Mouse (Mus musculus): ENCODE data around the gene Rnf220. TPM values are rescaled to one million over a fixed set of nuclear protein-coding genes. Genes with fewer than 3 reads are reported as not detected.

Rnf220 gene
- 32.4 and 35.4 TPM in 2 replicates for polyA plus RNA-seq (2014; fragmentation: Nextera tagmentation; extraction: Ambion mirVana)

GRCm38 (mm10) chr4:117496482-117497165, at the start of gene Rnf220:
TSS of gene Rnf220 (minus strand) at chr4:117497052.
- Histone ChIP-seq H3K9me3 (replicated peaks; ENCODE audit: control insufficient read depth, low read length) (no peaks in the 10 kb centered on the region; the same call in 1 of the 2 replicates), H3K36me3 (ENCODE audit: control insufficient read depth, insufficient read depth, low read length) (no peaks in the 10 kb centered on the region), H3K27ac (ENCODE audit: low read depth, low read length) (no peak within 1 kb of the TSS), H3K4me3 (ENCODE audit: low read depth, low read length) (peak within 1 kb of the TSS; percentile 57), H3K4me1 (ENCODE audit: control insufficient read depth, insufficient read depth, low read length) (peaks cover 16% of the 10 kb centered on the region), H3K9ac (ENCODE audit: low read depth, low read length) (peak within 1 kb of the TSS; percentile 46; the same call in 1 of the 2 replicates), H3K4me2 (peak within 1 kb of the TSS; percentile 98), H3K27me3 (ENCODE audit: control insufficient read depth, insufficient read depth, low read length) (peaks cover 37% of the 10 kb centered on the region)
- peak; percentile 76 for ATAC-seq (replicated peaks; ENCODE audit: insufficient number of reproducible peaks, low FRiP score, low TSS enrichment)
- 1% methylated on average over 42 of the region's 42 CpGs for WGBS (ENCODE audit: insufficient replicate concordance)

- Histone ChIP-seq H3K27ac (ENCODE audit: low read depth, low read length) (no peak overlapping the region), H3K4me1 (ENCODE audit: control insufficient read depth, insufficient read depth, low read length) (peaks cover 10% of the 10 kb centered on the region), H3K36me3 (ENCODE audit: control insufficient read depth, insufficient read depth, low read length) (no peaks in the 10 kb centered on the region), H3K4me2 (no peak overlapping the region), H3K9ac (ENCODE audit: low read depth, low read length) (no peak overlapping the region), H3K9me3 (replicated peaks; ENCODE audit: control insufficient read depth, low read length) (no peaks in the 10 kb centered on the region), H3K4me3 (ENCODE audit: low read depth, low read length) (no peak overlapping the region), H3K27me3 (ENCODE audit: control insufficient read depth, insufficient read depth, low read length) (no peaks in the 10 kb centered on the region)
- WGBS (ENCODE audit: insufficient replicate concordance) = 75% methylated on average over 6 of the region's 6 CpGs
- no peak for ATAC-seq (replicated peaks; ENCODE audit: insufficient number of reproducible peaks, low FRiP score, low TSS enrichment)
These were observed 49.8 kb upstream of the Rnf220 start for GRCm38 (mm10) chr4:117546616-117547015.

GRCm38 (mm10) chr4:117545448-117545847, 48.6 kb upstream of the Rnf220 start:
- Histone ChIP-seq H3K9ac (ENCODE audit: low read depth, low read length) (no peak overlapping the region), H3K4me2 (no peak overlapping the region), H3K36me3 (ENCODE audit: control insufficient read depth, insufficient read depth, low read length) (no peaks in the 10 kb centered on the region), H3K4me1 (ENCODE audit: control insufficient read depth, insufficient read depth, low read length) (no peaks in the 10 kb centered on the region), H3K27me3 (ENCODE audit: control insufficient read depth, insufficient read depth, low read length) (no peaks in the 10 kb centered on the region), H3K9me3 (replicated peaks; ENCODE audit: control insufficient read depth, low read length) (no peaks in the 10 kb centered on the region), H3K4me3 (ENCODE audit: low read depth, low read length) (no peak overlapping the region), H3K27ac (ENCODE audit: low read depth, low read length) (no peak overlapping the region)
- ATAC-seq (replicated peaks; ENCODE audit: insufficient number of reproducible peaks, low FRiP score, low TSS enrichment) = no peak
- WGBS (ENCODE audit: insufficient replicate concordance) = 82% methylated on average over 3 of the region's 3 CpGs

GRCm38 (mm10) chr4:117540571-117540970, 43.7 kb upstream of the Rnf220 start:
- no peak for ATAC-seq (replicated peaks; ENCODE audit: insufficient number of reproducible peaks, low FRiP score, low TSS enrichment)
- Histone ChIP-seq H3K27ac (ENCODE audit: low read depth, low read length) (no peak overlapping the region), H3K27me3 (ENCODE audit: control insufficient read depth, insufficient read depth, low read length) (no peaks in the 10 kb centered on the region), H3K9me3 (replicated peaks; ENCODE audit: control insufficient read depth, low read length) (no peaks in the 10 kb centered on the region), H3K4me2 (no peak overlapping the region), H3K4me3 (ENCODE audit: low read depth, low read length) (no peak overlapping the region), H3K36me3 (ENCODE audit: control insufficient read depth, insufficient read depth, low read length) (no peaks in the 10 kb centered on the region), H3K4me1 (ENCODE audit: control insufficient read depth, insufficient read depth, low read length) (no peaks in the 10 kb centered on the region), H3K9ac (ENCODE audit: low read depth, low read length) (no peak overlapping the region)
- WGBS (ENCODE audit: insufficient replicate concordance) = 76% methylated on average over 5 of the region's 5 CpGs

- 75% methylated on average over 8 of the region's 8 CpGs for WGBS (ENCODE audit: insufficient replicate concordance)
- H3K27me3 ChIP-seq (ENCODE audit: control insufficient read depth, insufficient read depth, low read length) = no peaks in the 10 kb centered on the region
- no peak overlapping the region for H3K27ac ChIP-seq (ENCODE audit: low read depth, low read length)
- H3K36me3 ChIP-seq (ENCODE audit: control insufficient read depth, insufficient read depth, low read length) = no peaks in the 10 kb centered on the region
- no peak for ATAC-seq (replicated peaks; ENCODE audit: insufficient number of reproducible peaks, low FRiP score, low TSS enrichment)
- no peak overlapping the region for H3K4me2 ChIP-seq
- no peaks in the 10 kb centered on the region for H3K9me3 ChIP-seq (replicated peaks; ENCODE audit: control insufficient read depth, low read length)
- no peak overlapping the region for H3K4me3 ChIP-seq (ENCODE audit: low read depth, low read length)
- no peak overlapping the region for H3K9ac ChIP-seq (ENCODE audit: low read depth, low read length)
- H3K4me1 ChIP-seq (ENCODE audit: control insufficient read depth, insufficient read depth, low read length) = no peaks in the 10 kb centered on the region
These were observed 42.6 kb upstream of the Rnf220 start for GRCm38 (mm10) chr4:117539329-117539980.

GRCm38 (mm10) chr4:117537002-117537401, 40.1 kb upstream of the Rnf220 start:
- ATAC-seq (replicated peaks; ENCODE audit: insufficient number of reproducible peaks, low FRiP score, low TSS enrichment) = no peak
- no peak overlapping the region for H3K9ac ChIP-seq (ENCODE audit: low read depth, low read length)
- H3K4me3 ChIP-seq (ENCODE audit: low read depth, low read length) = no peak overlapping the region
- H3K4me2 ChIP-seq = no peak overlapping the region
- H3K4me1 ChIP-seq (ENCODE audit: control insufficient read depth, insufficient read depth, low read length) = no peaks in the 10 kb centered on the region
- H3K9me3 ChIP-seq (replicated peaks; ENCODE audit: control insufficient read depth, low read length) = no peaks in the 10 kb centered on the region
- H3K27ac ChIP-seq (ENCODE audit: low read depth, low read length) = no peak overlapping the region
- WGBS (ENCODE audit: insufficient replicate concordance) = 78% methylated on average over 7 of the region's 7 CpGs
- H3K27me3 ChIP-seq (ENCODE audit: control insufficient read depth, insufficient read depth, low read length) = no peaks in the 10 kb centered on the region
- no peaks in the 10 kb centered on the region for H3K36me3 ChIP-seq (ENCODE audit: control insufficient read depth, insufficient read depth, low read length)

GRCm38 (mm10) chr4:117535496-117536200, 38.8 kb upstream of the Rnf220 start:
- ATAC-seq (replicated peaks; ENCODE audit: insufficient number of reproducible peaks, low FRiP score, low TSS enrichment) = no peak
- H3K9ac ChIP-seq (ENCODE audit: low read depth, low read length) = no peak overlapping the region
- no peaks in the 10 kb centered on the region for H3K27me3 ChIP-seq (ENCODE audit: control insufficient read depth, insufficient read depth, low read length)
- H3K4me1 ChIP-seq (ENCODE audit: control insufficient read depth, insufficient read depth, low read length) = no peaks in the 10 kb centered on the region
- H3K4me3 ChIP-seq (ENCODE audit: low read depth, low read length) = no peak overlapping the region
- no peaks in the 10 kb centered on the region for H3K36me3 ChIP-seq (ENCODE audit: control insufficient read depth, insufficient read depth, low read length)
- no peak overlapping the region for H3K27ac ChIP-seq (ENCODE audit: low read depth, low read length)
- H3K9me3 ChIP-seq (replicated peaks; ENCODE audit: control insufficient read depth, low read length) = no peaks in the 10 kb centered on the region
- WGBS (ENCODE audit: insufficient replicate concordance) = 62% methylated on average over 9 of the region's 9 CpGs
- no peak overlapping the region for H3K4me2 ChIP-seq

GRCm38 (mm10) chr4:117529843-117530242, 33.0 kb upstream of the Rnf220 start:
- no peak overlapping the region for H3K9ac ChIP-seq (ENCODE audit: low read depth, low read length)
- no peak overlapping the region for H3K4me3 ChIP-seq (ENCODE audit: low read depth, low read length)
- 70% methylated on average over 4 of the region's 4 CpGs for WGBS (ENCODE audit: insufficient replicate concordance)
- H3K36me3 ChIP-seq (ENCODE audit: control insufficient read depth, insufficient read depth, low read length) = no peaks in the 10 kb centered on the region
- no peak overlapping the region for H3K27ac ChIP-seq (ENCODE audit: low read depth, low read length)
- peaks cover 10% of the 10 kb centered on the region for H3K27me3 ChIP-seq (ENCODE audit: control insufficient read depth, insufficient read depth, low read length)
- H3K9me3 ChIP-seq (replicated peaks; ENCODE audit: control insufficient read depth, low read length) = no peaks in the 10 kb centered on the region
- ATAC-seq (replicated peaks; ENCODE audit: insufficient number of reproducible peaks, low FRiP score, low TSS enrichment) = no peak
- no peak overlapping the region for H3K4me2 ChIP-seq
- H3K4me1 ChIP-seq (ENCODE audit: control insufficient read depth, insufficient read depth, low read length) = no peaks in the 10 kb centered on the region

Measured in heart, embryonic 11.5 days (tissue).